Mouse (Mus musculus) liver, postnatal 0 days (tissue): ENCODE measurements around the gene Ptma. TPM values are rescaled to one million over a fixed set of nuclear protein-coding genes. Genes with fewer than 3 reads are reported as not detected.

Experiments
- ATAC-seq: fragments of 200-750 bp; cut with Nextera tagmentation; 2 replicates; pipeline ENCODE4 v1.8.0; 2017; ENCODE audit warnings: mild to moderate bottlenecking, moderate library complexity
- DNase-seq: peaks from one replicate; pipeline ENCODE4 v3.0.0-alpha.2; 2016
- H3K27ac ChIP-seq: fragments of 300-500 bp; sonication (generic); 2 replicates; pipeline ENCODE4 v1.5.1; 2014; ENCODE audit warnings: antibody characterized with exemption, moderate library complexity, mild to moderate bottlenecking, low read depth
- H3K27me3 ChIP-seq: fragments of 300-500 bp; sonication (generic); 2 replicates; pipeline ENCODE4 v1.6.1; 2014; ENCODE audit warnings: low read length, control low read depth, mixed read lengths; ENCODE audit not compliant: insufficient read depth
- H3K36me3 ChIP-seq: fragments of 300-500 bp; sonication (generic); replicated peaks from 2 replicates; pipeline ENCODE4 v1.6.1; 2014; ENCODE audit warnings: mild to moderate bottlenecking, control low read depth, low read length, moderate library complexity, mixed read lengths; ENCODE audit not compliant: insufficient read depth
- H3K4me1 ChIP-seq: fragments of 300-500 bp; sonication (generic); 2 replicates; pipeline ENCODE4 v1.6.1; 2014; ENCODE audit warnings: antibody characterized with exemption, mild to moderate bottlenecking, control low read depth; ENCODE audit not compliant: insufficient read depth
- H3K4me2 ChIP-seq: fragments of 300-500 bp; sonication (generic); 2 replicates; pipeline ENCODE4 v1.6.1; 2014; ENCODE audit warnings: low read depth, mild to moderate bottlenecking, low read length, moderate library complexity, mixed read lengths
- H3K4me3 ChIP-seq: fragments of 300-500 bp; sonication (generic); 2 replicates; pipeline ENCODE4 v1.5.1; 2014; ENCODE audit warnings: low read depth, low read length
- H3K9ac ChIP-seq: fragments of 300-500 bp; sonication (generic); replicated peaks from 2 replicates; pipeline ENCODE4 v1.6.1; 2014; ENCODE audit warnings: mild to moderate bottlenecking, moderate library complexity
- H3K9me3 ChIP-seq: fragments of 300-500 bp; sonication (generic); 2 replicates; pipeline ENCODE4 v1.6.1; 2016; ENCODE audit warnings: mild to moderate bottlenecking, control low read depth, low read length, mixed read lengths
- CTCF ChIP-seq: sonication (generic); IDR thresholded peaks from 2 replicates; pipeline ENCODE4 v1.5.1; 2016; ENCODE audit warnings: antibody characterized with exemption, low read depth
- EP300 ChIP-seq: IDR thresholded peaks from 2 replicates; pipeline ENCODE4 v1.6.1; 2016; ENCODE audit warnings: antibody characterized with exemption, low read depth, mild to moderate bottlenecking
- WGBS: fragments of 180-500 bp; shearing (Covaris S2); extraction: QIAGEN DNeasy Blood & Tissue Kit; methylation state at CpG from one replicate; pipeline ENCODE4 v1.1.7; 2014; ENCODE audit not compliant: insufficient replicate concordance; 5-methylcytosine and 5-hydroxymethylcytosine counted together
- polyA plus RNA-seq: library from polyadenylated mRNA; unstranded; fragments of >200 nt; fragmentation: Nextera tagmentation; extraction: Ambion mirVana; gene quantifications from 2 replicates; pipeline ENCODE4 v1.2.1, GENCODE M21; 2015

The Ptma gene
- polyA plus RNA-seq, 1 experiment from 2014 or later, result 799 TPM

- H3K9ac ChIP-seq, result no peak overlapping the region
- H3K4me3 ChIP-seq, result no peak overlapping the region
- no peaks in the 10 kb centered on the region for H3K9me3 ChIP-seq
- H3K36me3 ChIP-seq, result peaks cover 37% of the 10 kb centered on the region
- TF ChIP-seq CTCF (no peak), EP300 (no peak)
- DNase-seq (no peak), ATAC-seq (no peak)
- 85% methylated on average over 3 of the region's 3 CpGs for WGBS
- H3K27ac ChIP-seq, result no peak overlapping the region
- H3K4me1 ChIP-seq, result 0 out of 2 replicates have a peak, but pooled peaks cover under 1% of the 10 kb centered on the region
- no peak overlapping the region for H3K4me2 ChIP-seq
- H3K27me3 ChIP-seq, result no peaks in the 10 kb centered on the region
Observed at GRCm38 (mm10) chr1:86546797-86547196, 20.3 kb downstream of the Ptma start.

GRCm38 (mm10) chr1:86551299-86551698 lies 24.8 kb downstream of the Ptma start:
- Histone ChIP-seq H3K4me1 (0 out of 2 replicates have a peak, but pooled peaks cover 9% of the 10 kb centered on the region), H3K4me3 (no peak overlapping the region), H3K4me2 (no peak overlapping the region), H3K9ac (no peak overlapping the region), H3K27ac (no peak overlapping the region), H3K36me3 (peaks cover 5% of the 10 kb centered on the region), H3K27me3 (no peaks in the 10 kb centered on the region), H3K9me3 (no peaks in the 10 kb centered on the region)
- no peak for ATAC-seq
- no peak for DNase-seq
- TF ChIP-seq EP300 (no peak), CTCF (no peak)
- 60% methylated on average over 4 of the region's 4 CpGs for WGBS

- TF ChIP-seq CTCF, result no peak
- TF ChIP-seq EP300, result no peak
- H3K9me3 ChIP-seq, result no peaks in the 10 kb centered on the region
- H3K4me3 ChIP-seq, result no peak overlapping the region
- ATAC-seq, result no peak
- no peak overlapping the region for H3K9ac ChIP-seq
- WGBS, result 66% methylated on average over 2 of the region's 2 CpGs
- H3K36me3 ChIP-seq, result 0 out of 2 replicates have a peak, but pooled peaks cover 4% of the 10 kb centered on the region
- 0 out of 2 replicates have a peak, but pooled peaks cover 9% of the 10 kb centered on the region for H3K4me1 ChIP-seq
- no peaks in the 10 kb centered on the region for H3K27me3 ChIP-seq
- no peak overlapping the region for H3K27ac ChIP-seq
- DNase-seq, result no peak
- H3K4me2 ChIP-seq, result no peak overlapping the region
Observed at GRCm38 (mm10) chr1:86551877-86552276, 25.4 kb downstream of the Ptma start.

DNA sequence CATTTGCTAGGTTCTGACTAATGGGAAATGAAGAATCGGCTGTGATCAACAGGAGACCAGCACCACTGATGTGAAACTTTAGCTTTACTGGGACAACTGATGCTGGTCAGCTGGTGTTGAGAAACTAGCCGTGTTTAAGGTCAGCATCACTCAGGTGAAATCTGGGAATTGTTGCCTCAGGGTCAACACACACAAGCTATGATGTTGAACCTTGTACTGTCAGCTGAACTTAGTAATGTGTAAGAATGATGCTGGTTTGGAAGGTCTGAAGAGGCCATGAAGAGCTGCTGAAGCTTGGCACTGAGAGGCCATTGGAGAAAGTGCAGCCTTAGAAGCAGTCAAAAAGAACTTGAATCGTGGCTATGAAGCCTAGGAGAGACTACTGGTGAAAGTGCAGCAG lies 29.1 kb downstream of the Ptma start:
- H3K27me3 ChIP-seq, result no peaks in the 10 kb centered on the region
- no peak overlapping the region for H3K9ac ChIP-seq
- no peak overlapping the region for H3K4me3 ChIP-seq
- H3K27ac ChIP-seq, result peak overlapping the region; percentile 81
- peaks cover 9% of the 10 kb centered on the region; the same call in 1 of the 2 replicates for H3K4me1 ChIP-seq
- no peak for TF ChIP-seq CTCF
- no peak for TF ChIP-seq EP300
- WGBS, result 77% methylated on average over 3 of the region's 3 CpGs
- H3K9me3 ChIP-seq, result no peaks in the 10 kb centered on the region
- DNase-seq, result peak; percentile 22
- 0 out of 2 replicates have a peak, but pooled peaks cover 6% of the 10 kb centered on the region for H3K36me3 ChIP-seq
- ATAC-seq, result peak; percentile 87
- H3K4me2 ChIP-seq, result no peak overlapping the region

- Histone ChIP-seq H3K4me2 (peak overlapping the region; percentile 18; the same call in 1 of the 2 replicates), H3K36me3 (peaks cover 6% of the 10 kb centered on the region; the same call in 1 of the 2 replicates), H3K27me3 (no peaks in the 10 kb centered on the region), H3K4me1 (peaks cover 4% of the 10 kb centered on the region), H3K4me3 (no peak overlapping the region), H3K9me3 (no peaks in the 10 kb centered on the region), H3K27ac (peak overlapping the region; percentile 60), H3K9ac (0 out of 2 replicates have a peak overlapping the region, but pooled peaks have one; percentile 18)
- TF ChIP-seq EP300, result peak; percentile 45; the same call in 1 of the 2 replicates
- no peak for TF ChIP-seq CTCF
- ATAC-seq (peak; percentile 71), DNase-seq (peak; percentile 31)
- 43% methylated on average over 7 of the region's 7 CpGs for WGBS
Observed at GRCm38 (mm10) chr1:86557872-86558271, 31.3 kb downstream of the Ptma start.

GRCm38 (mm10) chr1:86559232-86559631 lies 32.7 kb downstream of the Ptma start:
- peaks cover 11% of the 10 kb centered on the region for H3K36me3 ChIP-seq
- H3K27me3 ChIP-seq, result no peaks in the 10 kb centered on the region
- H3K9ac ChIP-seq, result no peak overlapping the region
- 72% methylated on average over 3 of the region's 3 CpGs for WGBS
- no peak for TF ChIP-seq EP300
- TF ChIP-seq CTCF, result no peak
- H3K4me3 ChIP-seq, result no peak overlapping the region
- no peak overlapping the region for H3K4me2 ChIP-seq
- no peaks in the 10 kb centered on the region for H3K9me3 ChIP-seq
- H3K4me1 ChIP-seq, result peaks cover 4% of the 10 kb centered on the region
- DNase-seq (no peak), ATAC-seq (no peak)
- H3K27ac ChIP-seq, result no peak overlapping the region

GRCm38 (mm10) chr1:86562663-86563062 lies 36.1 kb downstream of the Ptma start:
- 62% methylated on average over 2 of the region's 2 CpGs for WGBS
- Histone ChIP-seq H3K9ac (no peak overlapping the region), H3K9me3 (no peaks in the 10 kb centered on the region), H3K4me2 (no peak overlapping the region), H3K27me3 (no peaks in the 10 kb centered on the region), H3K4me1 (no peaks in the 10 kb centered on the region; the same call in 1 of the 2 replicates), H3K4me3 (no peak overlapping the region), H3K27ac (no peak overlapping the region), H3K36me3 (peaks cover 7% of the 10 kb centered on the region)
- ATAC-seq (no peak), DNase-seq (no peak)
- TF ChIP-seq CTCF (no peak), EP300 (no peak)
